Mouse (Mus musculus) forebrain, embryonic 14.5 days (tissue): ENCODE results near the gene Gucy2e. TPM values are rescaled to one million over a fixed set of nuclear protein-coding genes. Genes with fewer than 3 reads are reported as not detected.

Experiments used
- ATAC-seq: fragments of 200-750 bp; cut with Nextera tagmentation; 2 replicates; pipeline ENCODE4 v1.8.0; 2017; ENCODE audit warnings: mild to moderate bottlenecking, moderate library complexity
- DNase-seq: peaks from one replicate; pipeline ENCODE4 v3.0.0-alpha.2; 2015; ENCODE audit warnings: low spot score
- H3K27ac ChIP-seq: fragments of 300-500 bp; sonication (generic); 2 replicates; pipeline ENCODE4 v1.5.1; 2014; ENCODE audit warnings: low read depth, mild to moderate bottlenecking, control low read depth, low read length, moderate library complexity
- H3K27me3 ChIP-seq: fragments of 300-500 bp; sonication (generic); replicated peaks from 2 replicates; pipeline ENCODE4 v1.6.1; 2014; ENCODE audit warnings: low read length, control low read depth, mixed read lengths; ENCODE audit not compliant: control insufficient read depth, insufficient read depth
- H3K36me3 ChIP-seq: fragments of 300-500 bp; sonication (generic); 2 replicates; pipeline ENCODE4 v1.6.1; 2014; ENCODE audit warnings: low read length, control low read depth; ENCODE audit not compliant: control insufficient read depth, insufficient read depth
- H3K4me1 ChIP-seq: fragments of 300-500 bp; sonication (generic); 2 replicates; pipeline ENCODE4 v1.6.1; 2014; ENCODE audit warnings: antibody characterized with exemption, low read length, control low read depth; ENCODE audit not compliant: control insufficient read depth, insufficient read depth
- H3K4me2 ChIP-seq: fragments of 300-500 bp; sonication (generic); 2 replicates; pipeline ENCODE4 v1.6.1; 2014; ENCODE audit warnings: mild to moderate bottlenecking, control low read depth, low read length
- H3K4me3 ChIP-seq: fragments of 300-500 bp; sonication (generic); 2 replicates; pipeline ENCODE4 v1.5.1; 2014; ENCODE audit warnings: low read depth, low read length, control low read depth
- H3K9ac ChIP-seq: fragments of 300-500 bp; sonication (generic); 2 replicates; pipeline ENCODE4 v1.6.1; 2014; ENCODE audit warnings: mild to moderate bottlenecking, low read length, control low read depth, moderate library complexity
- H3K9me3 ChIP-seq: fragments of 300-500 bp; sonication (generic); replicated peaks from 2 replicates; pipeline ENCODE4 v1.6.1; 2016; ENCODE audit warnings: low read length, control low read depth, mixed read lengths; ENCODE audit not compliant: control insufficient read depth
- WGBS: fragments of 180-500 bp; shearing (Covaris S2); extraction: QIAGEN DNeasy Blood & Tissue Kit; methylation state at CpG from one replicate; pipeline ENCODE4 v1.1.7; 2014; 5-methylcytosine and 5-hydroxymethylcytosine counted together
- polyA plus RNA-seq: library from polyadenylated mRNA; unstranded; fragments of >200 nt; fragmentation: Nextera tagmentation; extraction: Ambion mirVana; gene quantifications from 2 replicates; pipeline ENCODE4 v1.2.1, GENCODE M21; 2014

Gucy2e gene
- polyA plus RNA-seq, 1 experiment from 2014 or later = 0.41 TPM

DNA sequence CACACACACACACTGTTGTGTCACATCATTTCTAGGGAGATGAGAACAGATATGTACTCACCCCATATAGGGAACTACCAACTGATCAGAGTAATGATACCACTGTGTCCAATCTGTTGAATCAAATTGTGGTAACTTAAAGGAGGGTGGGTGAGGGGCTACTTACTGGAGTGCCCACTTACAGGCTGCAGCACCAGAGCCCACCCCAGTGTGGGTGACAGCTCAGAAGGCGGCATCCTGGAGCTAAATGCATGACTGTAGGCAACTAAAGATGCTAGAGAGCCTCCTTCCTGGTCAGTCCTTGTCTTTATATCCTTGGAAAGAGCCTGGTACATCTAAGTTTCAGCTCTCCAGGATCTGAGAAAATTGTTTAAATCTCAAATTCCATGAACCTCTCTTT is 37.6 kb downstream of the Gucy2e start:
- Histone ChIP-seq H3K36me3 (no peaks in the 10 kb centered on the region), H3K4me2 (no peak overlapping the region), H3K27ac (no peak overlapping the region), H3K27me3 (peaks cover 19% of the 10 kb centered on the region), H3K4me3 (no peak overlapping the region), H3K4me1 (0 out of 2 replicates have a peak, but pooled peaks cover 5% of the 10 kb centered on the region), H3K9me3 (no peaks in the 10 kb centered on the region), H3K9ac (no peak overlapping the region)
- DNase-seq = no peak
- ATAC-seq = no peak
- WGBS = 71% methylated on average over 1 of the region's 1 CpGs

- WGBS = 27% methylated on average over 6 of the region's 6 CpGs
- H3K27me3 ChIP-seq = peaks cover 19% of the 10 kb centered on the region
- no peaks in the 10 kb centered on the region for H3K36me3 ChIP-seq
- ATAC-seq (no peak), DNase-seq (no peak)
- no peaks in the 10 kb centered on the region for H3K9me3 ChIP-seq
- 0 out of 2 replicates have a peak within 1 kb of the TSS, but pooled peaks have one; percentile 11 for H3K4me3 ChIP-seq
- peak within 1 kb of the TSS; percentile 41 for H3K4me2 ChIP-seq
- no peak within 1 kb of the TSS for H3K27ac ChIP-seq
- H3K9ac ChIP-seq = peak within 1 kb of the TSS; percentile 21; the same call in 1 of the 2 replicates
- H3K4me1 ChIP-seq = 0 out of 2 replicates have a peak, but pooled peaks cover 5% of the 10 kb centered on the region
Measured at GRCm38 (mm10) chr11:69197743-69198142, 39.1 kb downstream of the Gucy2e start, which contains the start of gene Alox8. Gene Alox8, minus strand, starts transcription at chr11:69197843.

GRCm38 (mm10) chr11:69197194-69197593 is 39.6 kb downstream of the Gucy2e start:
- WGBS = under 1% methylated on average over 14 of the region's 14 CpGs
- peak overlapping the region; percentile 21; the same call in 1 of the 2 replicates for H3K9ac ChIP-seq
- no peaks in the 10 kb centered on the region for H3K36me3 ChIP-seq
- H3K9me3 ChIP-seq = no peaks in the 10 kb centered on the region
- no peak for DNase-seq
- 0 out of 2 replicates have a peak, but pooled peaks cover 5% of the 10 kb centered on the region for H3K4me1 ChIP-seq
- H3K27ac ChIP-seq = no peak overlapping the region
- H3K4me2 ChIP-seq = peak overlapping the region; percentile 41
- no peak for ATAC-seq
- 0 out of 2 replicates have a peak overlapping the region, but pooled peaks have one; percentile 11 for H3K4me3 ChIP-seq
- H3K27me3 ChIP-seq = peaks cover 19% of the 10 kb centered on the region

DNA sequence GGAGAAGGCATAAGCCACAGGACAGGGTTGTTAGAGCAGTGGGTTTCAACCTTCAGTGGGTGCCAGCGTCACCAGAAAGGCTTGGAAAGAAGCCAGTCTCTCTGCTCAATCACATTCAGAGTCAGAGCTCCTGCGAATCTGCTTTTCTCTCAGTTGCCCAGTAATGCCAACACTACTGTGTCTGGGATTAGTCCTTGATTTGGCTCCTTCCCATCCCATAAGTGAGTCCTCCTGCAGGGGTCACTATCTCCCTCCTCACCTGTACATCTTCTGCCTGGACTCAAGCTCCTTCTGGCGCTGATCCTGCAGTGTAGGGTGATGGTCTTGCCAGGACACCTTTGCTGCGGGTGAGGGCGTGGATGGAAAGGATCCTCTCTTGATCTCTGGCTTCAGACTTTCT is 40.1 kb downstream of the Gucy2e start:
- H3K4me3 ChIP-seq = no peak overlapping the region
- ATAC-seq (no peak), DNase-seq (peak; percentile 55)

GRCm38 (mm10) chr11:69192840-69193239 is 44.0 kb downstream of the Gucy2e start:
- no peak overlapping the region for H3K4me3 ChIP-seq
- H3K27me3 ChIP-seq = peaks cover 15% of the 10 kb centered on the region
- no peak overlapping the region for H3K27ac ChIP-seq
- no peak overlapping the region for H3K4me2 ChIP-seq
- peak; percentile 79 for DNase-seq
- no peaks in the 10 kb centered on the region for H3K9me3 ChIP-seq
- 7% methylated on average over 1 of the region's 1 CpGs for WGBS
- no peaks in the 10 kb centered on the region for H3K36me3 ChIP-seq
- H3K4me1 ChIP-seq = 0 out of 2 replicates have a peak, but pooled peaks cover 5% of the 10 kb centered on the region
- ATAC-seq = peak; percentile 54; the same call in 1 of the 2 replicates
- H3K9ac ChIP-seq = no peak overlapping the region

More for the DNA sequence above, 40.1 kb downstream of the Gucy2e start:
- WGBS = 2% methylated on average over 5 of the region's 5 CpGs
- Histone ChIP-seq H3K4me2 (peak overlapping the region; percentile 41), H3K36me3 (no peaks in the 10 kb centered on the region), H3K9me3 (no peaks in the 10 kb centered on the region), H3K27ac (no peak overlapping the region), H3K27me3 (peaks cover 19% of the 10 kb centered on the region), H3K4me1 (0 out of 2 replicates have a peak, but pooled peaks cover 5% of the 10 kb centered on the region), H3K9ac (peak overlapping the region; percentile 21; the same call in 1 of the 2 replicates)

DNA sequence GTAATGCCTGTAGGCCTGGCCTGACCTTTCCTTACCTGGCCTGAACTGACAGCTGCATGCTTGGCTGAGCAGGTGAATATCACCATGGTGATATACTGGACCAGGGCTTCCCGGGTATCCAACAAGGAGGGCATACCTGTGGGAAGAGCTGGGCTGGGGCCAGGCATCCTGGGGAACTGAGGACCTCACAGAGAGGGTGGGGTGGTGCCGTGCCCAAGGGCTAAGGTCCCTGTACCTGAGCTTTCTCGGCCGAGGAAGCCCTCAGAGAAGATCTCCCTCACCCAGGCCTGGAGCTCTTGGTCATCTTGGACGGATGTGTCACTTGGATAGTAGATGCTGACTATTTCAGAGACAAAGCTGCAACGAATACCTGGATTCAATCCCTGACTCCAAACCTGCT is 50.9 kb downstream of the Gucy2e start:
- Histone ChIP-seq H3K36me3 (no peaks in the 10 kb centered on the region), H3K4me1 (no peaks in the 10 kb centered on the region), H3K27ac (no peak overlapping the region), H3K27me3 (no peaks in the 10 kb centered on the region), H3K9ac (no peak overlapping the region), H3K4me3 (no peak overlapping the region), H3K9me3 (no peaks in the 10 kb centered on the region), H3K4me2 (no peak overlapping the region)
- ATAC-seq = no peak
- WGBS = 86% methylated on average over 6 of the region's 6 CpGs
- DNase-seq = no peak

DNA sequence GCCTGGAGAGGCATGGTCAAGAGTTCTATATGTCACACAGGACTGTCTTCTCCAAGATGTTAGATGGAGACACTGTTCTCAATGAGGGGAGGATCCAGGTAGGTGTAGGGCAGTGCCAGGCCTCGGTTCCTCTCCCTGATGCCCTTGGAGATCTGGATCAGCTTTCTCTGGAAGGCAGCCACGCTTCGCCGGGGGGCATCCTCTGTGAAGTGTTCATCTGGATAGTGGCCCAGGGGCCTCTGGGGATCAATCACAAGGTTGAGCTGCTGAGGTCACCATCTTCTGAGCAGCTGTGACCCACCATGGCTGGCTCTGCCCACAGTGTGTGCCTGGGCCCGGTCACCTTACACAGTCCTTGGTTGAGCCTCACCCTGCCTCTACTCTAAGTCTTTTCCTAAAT is 51.8 kb downstream of the Gucy2e start:
- DNase-seq (no peak), ATAC-seq (no peak)
- no peak overlapping the region for H3K4me3 ChIP-seq
- WGBS = 97% methylated on average over 5 of the region's 5 CpGs
- H3K27ac ChIP-seq = no peak overlapping the region
- H3K4me1 ChIP-seq = no peaks in the 10 kb centered on the region
- H3K9me3 ChIP-seq = no peaks in the 10 kb centered on the region
- no peak overlapping the region for H3K9ac ChIP-seq
- no peaks in the 10 kb centered on the region for H3K27me3 ChIP-seq
- no peaks in the 10 kb centered on the region for H3K36me3 ChIP-seq
- no peak overlapping the region for H3K4me2 ChIP-seq

GRCm38 (mm10) chr11:69180120-69180519 is 56.7 kb downstream of the Gucy2e start:
- Histone ChIP-seq H3K4me2 (no peak overlapping the region), H3K27me3 (no peaks in the 10 kb centered on the region), H3K9ac (no peak overlapping the region), H3K4me1 (no peaks in the 10 kb centered on the region), H3K27ac (no peak overlapping the region), H3K4me3 (no peak overlapping the region), H3K9me3 (no peaks in the 10 kb centered on the region), H3K36me3 (no peaks in the 10 kb centered on the region)
- DNase-seq (no peak), ATAC-seq (no peak)
- 79% methylated on average over 4 of the region's 4 CpGs for WGBS

DNA sequence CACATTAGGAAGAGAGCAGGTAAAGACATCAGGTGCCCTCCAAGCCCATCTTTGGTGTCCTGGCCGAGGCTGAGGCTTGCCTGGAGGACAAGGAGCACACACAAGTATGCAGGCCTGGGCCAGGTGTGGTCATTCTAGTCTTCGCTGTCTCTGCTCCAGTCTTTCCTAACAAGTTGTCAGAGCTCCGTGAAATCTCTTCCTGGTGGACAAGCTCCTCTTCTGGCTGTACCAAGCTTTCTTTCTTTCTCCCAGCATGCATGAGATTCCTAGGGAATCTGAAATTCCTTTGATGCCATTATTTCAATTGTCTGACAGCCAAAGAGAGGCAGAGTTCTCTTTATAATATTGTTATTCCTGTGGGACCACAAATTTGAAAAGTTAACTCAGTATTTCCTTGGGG is 57.3 kb downstream of the Gucy2e start:
- DNase-seq (no peak), ATAC-seq (no peak)
- Histone ChIP-seq H3K9me3 (no peaks in the 10 kb centered on the region), H3K27ac (no peak overlapping the region), H3K9ac (no peak overlapping the region), H3K4me1 (no peaks in the 10 kb centered on the region), H3K36me3 (no peaks in the 10 kb centered on the region), H3K27me3 (no peaks in the 10 kb centered on the region), H3K4me2 (no peak overlapping the region), H3K4me3 (no peak overlapping the region)
- WGBS = 44% methylated on average over 3 of the region's 3 CpGs
